Mouse (Mus musculus): ENCODE data around the gene Nt5dc3. TPM values are rescaled to one million over a fixed set of nuclear protein-coding genes. Genes with fewer than 3 reads are reported as not detected.

Nt5dc3 gene
- polyA plus RNA-seq, 2 experiments from 2014 or later: 0.79 to 1.2 TPM

DNA sequence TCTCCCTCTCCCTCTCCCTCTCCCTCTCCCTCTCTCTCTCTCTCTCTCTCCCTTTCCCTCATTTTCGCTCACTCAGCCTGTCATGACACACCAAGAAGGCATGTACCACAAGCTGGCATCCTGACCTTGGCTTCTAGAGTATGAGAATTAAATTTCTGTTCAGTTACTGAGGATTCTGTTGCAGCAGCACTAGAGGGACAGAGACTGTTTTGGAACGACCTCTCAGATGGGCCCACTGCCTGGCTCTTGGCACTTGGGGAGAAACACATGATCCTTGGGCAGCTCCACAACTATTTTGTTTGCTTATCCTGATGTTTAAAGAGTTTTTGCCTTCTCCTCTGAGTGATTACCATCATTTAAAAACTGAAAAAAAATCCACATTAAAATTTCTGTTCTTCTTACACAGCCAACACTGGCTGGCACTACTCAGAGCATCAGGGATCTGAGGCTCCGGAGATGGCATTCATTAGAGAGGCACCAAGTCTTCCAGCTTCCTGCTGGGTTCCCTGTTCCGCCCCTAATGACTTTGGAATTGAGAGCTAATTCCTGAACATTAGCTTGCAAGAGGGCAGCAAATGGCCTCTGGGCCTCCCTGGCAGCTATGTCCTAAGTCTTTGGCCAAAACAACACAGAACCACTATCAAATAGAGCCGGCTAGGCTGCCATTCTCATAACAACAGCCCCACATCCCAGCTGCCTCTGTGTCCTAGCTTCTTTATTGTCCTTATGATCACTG lies 101.4 kb downstream of the Nt5dc3 start:
- no peak for ATAC-seq

GRCm38 (mm10) chr10:86881448-86881847 lies 102.6 kb downstream of the Nt5dc3 start:
- ATAC-seq: no peak

GRCm38 (mm10) chr10:86886434-86886833 lies 107.6 kb downstream of the Nt5dc3 start:
- no peak for ATAC-seq

Other genes starting within 250 kb of the Nt5dc3 start
- 100 to 1,000 TPM; 185 to 255 TPM for gene Hsp90b1, start 73.5 kb upstream of the Nt5dc3 start, polyA plus RNA-seq (2017; shearing (Covaris generic))
- under 1 TPM; 0.56 to 0.93 TPM for gene Ttc41, start 73.2 kb upstream of the Nt5dc3 start, polyA plus RNA-seq (2017; shearing (Covaris generic))
- gene Gm49358, start 15.0 kb upstream of the Nt5dc3 start, polyA plus RNA-seq (2017; shearing (Covaris generic)): not detected
- not detected for gene Stab2, start 229.0 kb downstream of the Nt5dc3 start, polyA plus RNA-seq (2017; shearing (Covaris generic))

Measured in activated CD4-positive, CD25-positive, alpha-beta regulatory T cell, adult 4 months (primary cell).